Mouse (Mus musculus): ENCODE data around the gene Ttc9b. TPM values are rescaled to one million over a fixed set of nuclear protein-coding genes. Genes with fewer than 3 reads are reported as not detected.
A peak's percentile ranks its signal among the peaks of the same experiment; 100 is the strongest.

The Ttc9b gene
- polyA plus RNA-seq, 1 experiment from 2014 or later = 1.3 TPM

DNA sequence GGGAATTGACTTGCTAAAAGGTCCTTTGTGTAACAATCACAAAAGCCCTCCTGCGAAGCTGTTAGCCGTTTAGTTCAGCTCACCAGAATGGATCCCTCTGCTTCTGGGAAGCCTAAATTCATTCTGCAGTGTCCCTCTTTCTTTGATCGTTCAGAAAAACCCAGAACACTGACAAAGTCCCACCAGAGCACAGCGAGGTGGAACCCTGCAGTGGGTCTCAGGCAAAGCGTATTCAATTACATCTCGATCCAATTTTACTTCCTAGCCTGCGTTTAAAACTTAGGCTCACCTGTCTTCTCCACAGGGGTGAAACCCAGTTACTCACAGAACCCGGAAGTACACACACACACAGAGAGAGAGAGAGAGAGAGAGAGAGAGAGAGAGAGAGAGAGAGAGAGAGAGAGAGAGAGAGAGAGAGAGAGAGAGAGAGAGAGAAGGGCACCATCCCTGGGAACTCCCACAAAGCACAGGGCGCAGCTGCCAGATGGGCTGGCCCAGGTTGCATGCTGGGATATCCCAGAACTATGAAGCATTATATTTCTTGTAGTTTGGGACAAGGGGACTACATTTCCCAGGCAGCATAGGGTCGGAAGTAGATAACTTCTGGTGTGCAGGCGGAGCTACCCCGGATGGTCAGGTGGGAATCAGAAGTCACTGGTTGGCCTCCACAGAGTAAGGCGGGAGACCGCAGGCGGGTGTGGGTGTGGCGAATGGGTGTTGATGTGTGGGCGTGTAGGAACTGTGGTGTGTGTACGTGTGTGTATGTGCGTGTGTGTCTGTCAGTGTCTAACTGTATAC, 35.3 kb downstream of the Ttc9b start, which contains the start of gene Zfp607b:
Zfp607b (plus strand) TSS at position 526 of the 798 bp plus-strand sequence.
- peak within 1 kb of the TSS; percentile 35 for H3K9ac ChIP-seq
- H3K4me3 ChIP-seq (replicated peaks) = peak within 1 kb of the TSS; percentile 54
- H3K36me3 ChIP-seq = no peaks in the 10 kb centered on the region
- WGBS = under 1% methylated on average over 19 of the region's 19 CpGs
- H3K27ac ChIP-seq (replicated peaks) = peak within 1 kb of the TSS; percentile 79
- peaks cover 11% of the 10 kb centered on the region for H3K4me1 ChIP-seq
- peak within 1 kb of the TSS; percentile 62 for H3K4me2 ChIP-seq (replicated peaks)
- H3K9me3 ChIP-seq (replicated peaks) = no peaks in the 10 kb centered on the region
- no peaks in the 10 kb centered on the region for H3K27me3 ChIP-seq
- peak; percentile 99 for ATAC-seq (ENCODE audit: insufficient number of reproducible peaks, low FRiP score, low TSS enrichment, low read depth)

GRCm38 (mm10) chr7:27691076-27691475, 37.4 kb downstream of the Ttc9b start:
- peaks cover 11% of the 10 kb centered on the region for H3K4me1 ChIP-seq

DNA sequence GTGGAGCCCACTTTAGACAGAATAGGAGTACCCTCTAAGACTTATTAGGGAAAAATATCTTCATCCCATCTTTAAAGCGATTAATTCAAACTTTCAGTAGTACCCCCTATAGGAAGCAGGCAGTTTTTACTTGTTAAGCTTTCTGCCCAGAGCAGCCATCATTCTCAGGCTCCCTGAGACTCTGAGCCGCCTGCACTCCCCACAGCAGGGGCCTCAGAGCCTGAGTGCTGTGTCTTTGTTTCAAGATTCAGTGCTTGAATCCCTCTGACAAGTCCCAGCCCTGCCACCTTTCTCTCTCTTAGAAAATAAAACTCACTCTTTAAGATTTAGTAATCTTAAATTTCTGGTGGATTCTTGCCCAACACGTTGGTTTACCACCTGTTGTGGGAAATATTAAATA, 43.0 kb downstream of the Ttc9b start:
- Histone ChIP-seq H3K4me3 (replicated peaks) (no peak overlapping the region), H3K4me2 (replicated peaks) (no peak overlapping the region), H3K27ac (replicated peaks) (no peak overlapping the region), H3K9ac (no peak overlapping the region), H3K36me3 (no peaks in the 10 kb centered on the region), H3K9me3 (replicated peaks) (no peaks in the 10 kb centered on the region), H3K27me3 (no peaks in the 10 kb centered on the region), H3K4me1 (no peaks in the 10 kb centered on the region)
- ATAC-seq (ENCODE audit: insufficient number of reproducible peaks, low FRiP score, low TSS enrichment, low read depth) = no peak
- WGBS = 41% methylated on average over 3 of the region's 3 CpGs

More at GRCm38 (mm10) chr7:27691076-27691475, 37.4 kb downstream of the Ttc9b start:
- Histone ChIP-seq H3K27me3 (no peaks in the 10 kb centered on the region), H3K9me3 (replicated peaks) (no peaks in the 10 kb centered on the region), H3K27ac (replicated peaks) (no peak overlapping the region), H3K4me3 (replicated peaks) (no peak overlapping the region), H3K4me2 (replicated peaks) (no peak overlapping the region), H3K9ac (no peak overlapping the region), H3K36me3 (no peaks in the 10 kb centered on the region)
- WGBS = 32% methylated on average over 5 of the region's 5 CpGs
- ATAC-seq (ENCODE audit: insufficient number of reproducible peaks, low FRiP score, low TSS enrichment, low read depth) = no peak

Other genes with a start within 250 kb of the Ttc9b start
- gene Sptbn4, start 206.2 kb upstream of the Ttc9b start, polyA plus RNA-seq (2015; fragmentation: Nextera tagmentation; extraction: Ambion mirVana) = 0.43 and 0.85 TPM in 2 replicates
- 73.0 and 73.5 TPM in 2 replicates for gene Blvrb, start 205.9 kb upstream of the Ttc9b start, polyA plus RNA-seq (2015; fragmentation: Nextera tagmentation; extraction: Ambion mirVana)
- 36.4 and 39.2 TPM in 2 replicates for gene Sertad3, start 180.1 kb upstream of the Ttc9b start, polyA plus RNA-seq (2015; fragmentation: Nextera tagmentation; extraction: Ambion mirVana)
- 41.7 and 51.6 TPM in 2 replicates for gene Sertad1, start 167.0 kb upstream of the Ttc9b start, polyA plus RNA-seq (2015; fragmentation: Nextera tagmentation; extraction: Ambion mirVana)
- 5.1 and 6.7 TPM in 2 replicates for gene Prx, start 154.6 kb upstream of the Ttc9b start, polyA plus RNA-seq (2015; fragmentation: Nextera tagmentation; extraction: Ambion mirVana)
- gene Hipk4, start 130.6 kb upstream of the Ttc9b start, polyA plus RNA-seq (2015; fragmentation: Nextera tagmentation; extraction: Ambion mirVana) = 0.77 and 1.1 TPM in 2 replicates
- gene Pld3, start 100.7 kb upstream of the Ttc9b start, polyA plus RNA-seq (2015; fragmentation: Nextera tagmentation; extraction: Ambion mirVana) = 121 and 122 TPM in 2 replicates
- 36.4 and 38.0 TPM in 2 replicates for gene 2310022A10Rik, start 100.7 kb upstream of the Ttc9b start, polyA plus RNA-seq (2015; fragmentation: Nextera tagmentation; extraction: Ambion mirVana)
- gene Akt2, start 62.4 kb upstream of the Ttc9b start, polyA plus RNA-seq (2015; fragmentation: Nextera tagmentation; extraction: Ambion mirVana) = 114 and 117 TPM in 2 replicates
- 10.1 and 11.3 TPM in 2 replicates for gene Map3k10, start 20.7 kb downstream of the Ttc9b start, polyA plus RNA-seq (2015; fragmentation: Nextera tagmentation; extraction: Ambion mirVana)
- 3.6 and 4.9 TPM in 2 replicates for gene Zfp607b, start 35.4 kb downstream of the Ttc9b start, polyA plus RNA-seq (2015; fragmentation: Nextera tagmentation; extraction: Ambion mirVana)
- gene Zfp60, start 77.5 kb downstream of the Ttc9b start, polyA plus RNA-seq (2015; fragmentation: Nextera tagmentation; extraction: Ambion mirVana) = 37.7 and 38.2 TPM in 2 replicates
- 2.4 and 2.7 TPM in 2 replicates for gene Zfp626, start 153.3 kb downstream of the Ttc9b start, polyA plus RNA-seq (2015; fragmentation: Nextera tagmentation; extraction: Ambion mirVana)
- 7.2 and 8.1 TPM in 2 replicates for gene Zfp59, start 184.7 kb downstream of the Ttc9b start, polyA plus RNA-seq (2015; fragmentation: Nextera tagmentation; extraction: Ambion mirVana)
- gene Zfp607a, start 203.6 kb downstream of the Ttc9b start, polyA plus RNA-seq (2015; fragmentation: Nextera tagmentation; extraction: Ambion mirVana) = 3.6 TPM in 2 replicates

All from embryonic facial prominence, embryonic 15.5 days (tissue).